Mouse (Mus musculus) forebrain, embryonic 11.5 days (tissue): ENCODE data around the gene Ywhah. TPM values are rescaled to one million over a fixed set of nuclear protein-coding genes. Genes with fewer than 3 reads are reported as not detected.
"Not testable (repeated sequence)": the region's sequence is repeated elsewhere in the genome, so short reads cannot be mapped to it uniquely, and the experiment has no call there.

Experiments used
- ATAC-seq: fragments of 200-750 bp; cut with Nextera tagmentation; replicated peaks from 2 replicates; pipeline ENCODE4 v1.8.0; 2017; ENCODE audit warnings: moderate TSS enrichment; ENCODE audit not compliant: low FRiP score
- DNase-seq: peaks from one replicate; pipeline ENCODE4 v3.0.0-alpha.2; 2017; ENCODE audit warnings: low spot score
- H3K27ac ChIP-seq: fragments of 300-500 bp; sonication (generic); 2 replicates; pipeline ENCODE4 v1.5.1; 2014; ENCODE audit warnings: low read depth, low read length
- H3K27me3 ChIP-seq: fragments of 300-500 bp; sonication (generic); 2 replicates; pipeline ENCODE4 v1.6.1; 2014; ENCODE audit warnings: mild to moderate bottlenecking, low read length, mixed read lengths; ENCODE audit not compliant: control insufficient read depth, insufficient read depth
- H3K36me3 ChIP-seq: fragments of 300-500 bp; sonication (generic); 2 replicates; pipeline ENCODE4 v1.6.1; 2014; ENCODE audit warnings: mild to moderate bottlenecking, low read length, moderate library complexity, mixed read lengths; ENCODE audit not compliant: control insufficient read depth, insufficient read depth
- H3K4me1 ChIP-seq: fragments of 300-500 bp; sonication (generic); replicated peaks from 2 replicates; pipeline ENCODE4 v1.6.1; 2014; ENCODE audit warnings: low read length, mixed read lengths; ENCODE audit not compliant: control insufficient read depth, insufficient read depth
- H3K4me2 ChIP-seq: fragments of 300-500 bp; sonication (generic); 2 replicates; pipeline ENCODE4 v1.6.1; 2014; ENCODE audit warnings: low read depth, mild to moderate bottlenecking, low read length, moderate library complexity, mixed read lengths; ENCODE audit not compliant: severe bottlenecking
- H3K4me3 ChIP-seq: fragments of 300-500 bp; sonication (generic); 2 replicates; pipeline ENCODE4 v1.5.1; 2014; ENCODE audit warnings: low read depth, low read length
- H3K9ac ChIP-seq: fragments of 300-500 bp; sonication (generic); 2 replicates; pipeline ENCODE4 v1.6.1; 2014; ENCODE audit warnings: low read length
- H3K9me3 ChIP-seq: fragments of 300-500 bp; sonication (generic); 2 replicates; pipeline ENCODE4 v1.6.1; 2016; ENCODE audit warnings: low read length, mixed read lengths; ENCODE audit not compliant: control insufficient read depth
- WGBS: fragments of 180-500 bp; shearing (Covaris S2); extraction: QIAGEN DNeasy Blood & Tissue Kit; methylation state at CpG from one replicate; pipeline ENCODE4 v1.1.7; 2014; 5-methylcytosine and 5-hydroxymethylcytosine counted together
- polyA plus RNA-seq: library from polyadenylated mRNA; unstranded; fragments of >200 nt; fragmentation: Nextera tagmentation; extraction: Ambion mirVana; gene quantifications from 2 replicates; pipeline ENCODE4 v1.2.1, GENCODE M21; 2014

Gene Ywhah
- polyA plus RNA-seq, 1 experiment from 2014 or later, result 436 TPM

DNA sequence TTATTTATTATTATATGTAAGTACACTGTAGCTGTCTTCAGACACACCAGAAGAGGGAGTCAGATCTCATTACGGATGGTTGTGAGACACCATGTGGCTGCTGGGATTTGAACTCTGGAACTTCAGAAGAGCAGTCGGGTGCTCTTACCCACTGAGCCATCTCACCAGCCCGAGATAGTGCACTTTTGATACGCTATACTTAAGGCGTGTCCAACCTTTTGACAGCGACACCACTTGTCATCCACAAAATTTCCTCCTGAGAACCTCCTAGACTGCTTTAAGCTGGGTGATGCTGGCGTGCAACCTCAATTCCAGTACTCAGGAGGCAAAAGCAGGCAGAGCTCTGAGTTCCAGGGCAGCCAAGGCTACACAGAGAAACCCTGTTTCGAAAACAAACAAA, 15.0 kb downstream of the Ywhah start:
- not testable (repeated sequence) for H3K4me3 ChIP-seq, H3K4me1 ChIP-seq, DNase-seq, H3K9me3 ChIP-seq, ATAC-seq, H3K4me2 ChIP-seq, H3K27ac ChIP-seq, H3K27me3 ChIP-seq, H3K36me3 ChIP-seq, H3K9ac ChIP-seq
- WGBS, result 47% methylated on average over 8 of the region's 8 CpGs

- Histone ChIP-seq H3K36me3 (no peaks in the 10 kb centered on the region), H3K4me2 (no peak overlapping the region), H3K4me1 (no peaks in the 10 kb centered on the region), H3K27ac (no peak overlapping the region), H3K9me3 (no peaks in the 10 kb centered on the region), H3K4me3 (no peak overlapping the region), H3K9ac (no peak overlapping the region), H3K27me3 (no peaks in the 10 kb centered on the region)
- peak; percentile 65 for DNase-seq
- ATAC-seq, result no peak
- 26% methylated on average over 7 of the region's 7 CpGs for WGBS
Observed at GRCm38 (mm10) chr5:33034100-33034499, 15.5 kb downstream of the Ywhah start.

- no peak for ATAC-seq
- H3K4me1 ChIP-seq, result no peaks in the 10 kb centered on the region
- WGBS, result 39% methylated on average over 3 of the region's 3 CpGs
- no peaks in the 10 kb centered on the region for H3K9me3 ChIP-seq
- H3K36me3 ChIP-seq, result no peaks in the 10 kb centered on the region
- H3K9ac ChIP-seq, result no peak overlapping the region
- H3K4me3 ChIP-seq, result no peak overlapping the region
- no peak overlapping the region for H3K4me2 ChIP-seq
- DNase-seq, result no peak
- no peak overlapping the region for H3K27ac ChIP-seq
- H3K27me3 ChIP-seq, result no peaks in the 10 kb centered on the region
Observed at GRCm38 (mm10) chr5:33034916-33035315, 16.3 kb downstream of the Ywhah start.

GRCm38 (mm10) chr5:33038656-33039509, 20.3 kb downstream of the Ywhah start:
- whole genome bisulfite sequencing, result 48% methylated on average over 13 of the region's 13 CpGs
- no peaks in the 10 kb centered on the region for H3K36me3 ChIP-seq
- peak overlapping the region; percentile 31; the same call in 1 of the 2 replicates for H3K4me2 ChIP-seq
- H3K4me1 ChIP-seq, result no peaks in the 10 kb centered on the region
- no peak overlapping the region for H3K9ac ChIP-seq
- DNase-seq, result no peak
- no peaks in the 10 kb centered on the region for H3K27me3 ChIP-seq
- no peaks in the 10 kb centered on the region for H3K9me3 ChIP-seq
- ATAC-seq, result no peak
- no peak overlapping the region for H3K4me3 ChIP-seq
- no peak overlapping the region for H3K27ac ChIP-seq

DNA sequence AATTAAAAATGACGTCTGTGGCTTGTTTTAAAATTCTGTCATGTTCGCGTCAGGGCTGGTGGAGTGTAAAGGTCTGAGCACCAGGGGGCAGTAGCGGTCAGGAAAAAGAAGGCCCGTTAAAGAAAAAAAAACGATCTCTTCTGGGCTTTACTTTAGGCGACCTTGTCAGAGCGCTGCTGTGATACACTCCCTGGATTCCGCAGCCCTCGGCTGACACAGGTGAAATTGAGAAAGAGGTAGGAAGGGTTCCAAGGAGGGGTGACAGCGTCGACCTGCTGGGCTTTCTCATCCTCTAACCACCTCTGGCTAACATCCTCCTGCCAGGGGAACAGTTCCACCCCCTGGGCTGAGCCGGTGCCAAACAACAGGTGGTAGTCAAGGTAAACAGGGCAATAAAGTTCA, 20.9 kb downstream of the Ywhah start:
- Histone ChIP-seq H3K9ac (no peak overlapping the region), H3K4me3 (no peak overlapping the region), H3K27me3 (no peaks in the 10 kb centered on the region), H3K9me3 (no peaks in the 10 kb centered on the region), H3K4me2 (peak overlapping the region; percentile 47; the same call in 1 of the 2 replicates), H3K27ac (no peak overlapping the region), H3K4me1 (no peaks in the 10 kb centered on the region), H3K36me3 (no peaks in the 10 kb centered on the region)
- DNase-seq (peak; percentile 85), ATAC-seq (no peak)
- 6% methylated on average over 13 of the region's 13 CpGs for WGBS

DNA sequence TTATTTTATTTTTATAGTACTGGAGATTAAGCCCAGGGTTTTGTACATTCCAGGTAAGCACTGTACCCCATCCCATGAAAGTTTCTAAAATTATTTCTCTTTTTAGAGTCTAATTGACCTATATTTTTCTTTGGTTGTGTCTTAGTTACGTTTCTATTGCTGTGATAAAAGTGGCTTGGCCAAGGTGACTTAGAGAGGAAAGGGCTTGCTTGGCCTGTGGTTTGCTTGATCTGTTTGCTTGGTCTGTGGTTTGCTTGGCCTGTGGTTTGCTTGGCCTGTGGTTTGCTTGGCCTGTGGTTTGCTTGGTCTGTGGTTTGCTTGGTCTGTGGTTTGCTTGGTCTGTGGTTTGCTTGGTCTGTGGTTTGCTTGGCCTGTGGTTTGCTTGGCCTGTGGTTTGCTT, 22.1 kb downstream of the Ywhah start:
- not testable (repeated sequence) for H3K27ac ChIP-seq, ATAC-seq, H3K27me3 ChIP-seq, H3K9ac ChIP-seq, H3K4me3 ChIP-seq, H3K4me2 ChIP-seq, H3K4me1 ChIP-seq, H3K36me3 ChIP-seq, DNase-seq, H3K9me3 ChIP-seq
- 94% methylated on average over 1 of the region's 1 CpGs for WGBS

GRCm38 (mm10) chr5:33043397-33043796, 24.8 kb downstream of the Ywhah start:
- no peak for DNase-seq
- Histone ChIP-seq H3K9ac (no peak overlapping the region), H3K4me1 (no peaks in the 10 kb centered on the region), H3K9me3 (no peaks in the 10 kb centered on the region), H3K27me3 (no peaks in the 10 kb centered on the region), H3K4me2 (no peak overlapping the region), H3K4me3 (no peak overlapping the region), H3K36me3 (no peaks in the 10 kb centered on the region), H3K27ac (no peak overlapping the region)
- no peak for ATAC-seq
- 83% methylated on average over 10 of the region's 10 CpGs for WGBS

GRCm38 (mm10) chr5:33044636-33045315, 26.2 kb downstream of the Ywhah start:
- ATAC-seq (no peak), DNase-seq (no peak)
- Histone ChIP-seq H3K4me3 (no peak overlapping the region), H3K4me2 (no peak overlapping the region), H3K9ac (no peak overlapping the region), H3K27me3 (no peaks in the 10 kb centered on the region), H3K36me3 (no peaks in the 10 kb centered on the region), H3K9me3 (no peaks in the 10 kb centered on the region), H3K27ac (no peak overlapping the region), H3K4me1 (no peaks in the 10 kb centered on the region)
- WGBS, result 91% methylated on average over 12 of the region's 12 CpGs
